11 mouse cellular contexts compared by ENCODE assay signal in genomic region chr13:32297398-32297797, GRCm38 (mm10). TPM values are rescaled to one million over a fixed set of nuclear protein-coding genes. Genes with fewer than 3 reads are reported as not detected.
DNase-seq lines count a peak whose midpoint lies in the region; ATAC-seq and TF ChIP-seq lines count a peak whose summit lies in the region.
"Had no signal": no experiment of that assay in that cellular context is flagged by ENCODE, and none has a peak within 500 bp of the region (broad histone marks: within the 10 kb centered on the region; RNA-seq: fewer than 3 reads in every experiment).

No protein-coding gene starts in this region.

- H3K9ac ChIP-seq in forebrain, embryonic 13.5 days: no peak overlapping the region
- no peak overlapping the region for H3K9ac ChIP-seq in neural tube, embryonic 12.5 days
- H3K9ac ChIP-seq: limb, embryonic 15.5 days; stomach, embryonic 15.5 days had no signal

- peak; percentile 19; the same call in 1 of the 2 replicates for TF ChIP-seq CTCF in spleen, adult 2 months (IDR thresholded peaks at IDR 0.05; ENCODE audit: extremely low read depth, insufficient read depth, insufficient read length, insufficient replicate concordance)

- peak; percentile 1 to 15 for DNase-seq in spleen, adult 2 months (ENCODE audit: low read depth in 1 of 2, low spot score in 2 of 2)
- no peak for DNase-seq in spleen, adult 12 weeks (ENCODE audit: low spot score)
- DNase-seq in ZHBTc4 (ENCODE audit: low read depth, low spot score): peak; percentile 15
- peak; percentile 48 for DNase-seq in induced T-regulatory cell, adult 2 months (ENCODE audit: low read depth)
- DNase-seq in left cerebral cortex, postnatal 4 days: peak; percentile 15

- WGBS in spleen, adult 2 months: 35% methylated on average over 5 of the region's 5 CpGs
- 50% methylated on average over 5 of the region's 5 CpGs for WGBS in forebrain, embryonic 13.5 days
- WGBS in neural tube, embryonic 12.5 days: 57% methylated on average over 5 of the region's 5 CpGs

- H3K27me3 ChIP-seq in spleen, adult 2 months (ENCODE audit: control insufficient read depth, insufficient read depth, low read length): no peaks in the 10 kb centered on the region
- H3K27me3 ChIP-seq in forebrain, embryonic 13.5 days: no peaks in the 10 kb centered on the region
- no peaks in the 10 kb centered on the region for H3K27me3 ChIP-seq in neural tube, embryonic 12.5 days (replicated peaks)
- H3K27me3 ChIP-seq: limb, embryonic 15.5 days; stomach, embryonic 15.5 days had no signal

- H3K27ac ChIP-seq in spleen, adult 2 months (ENCODE audit: insufficient read depth, low read length): no peak overlapping the region
- no peak overlapping the region for H3K27ac ChIP-seq in forebrain, embryonic 13.5 days
- H3K27ac ChIP-seq in neural tube, embryonic 12.5 days: no peak overlapping the region
- H3K27ac ChIP-seq: limb, embryonic 15.5 days; stomach, embryonic 15.5 days had no signal

- no peak overlapping the region for H3K4me3 ChIP-seq in spleen, adult 2 months (ENCODE audit: extremely low read depth, insufficient read depth, insufficient read length)
- H3K4me3 ChIP-seq in forebrain, embryonic 13.5 days: no peak overlapping the region
- H3K4me3 ChIP-seq in neural tube, embryonic 12.5 days: no peak overlapping the region
- H3K4me3 ChIP-seq: erythroblast, embryonic 14.5 days; limb, embryonic 15.5 days; stomach, embryonic 15.5 days had no signal

- H3K4me2 ChIP-seq in forebrain, embryonic 13.5 days: no peak overlapping the region
- no peak overlapping the region for H3K4me2 ChIP-seq in neural tube, embryonic 12.5 days (replicated peaks)
- H3K4me2 ChIP-seq: limb, embryonic 15.5 days; stomach, embryonic 15.5 days had no signal

- no peak for TF ChIP-seq POLR2A in spleen, adult 2 months (IDR thresholded peaks at IDR 0.05; ENCODE audit: low read depth, low read length)

- no peaks in the 10 kb centered on the region for H3K9me3 ChIP-seq in forebrain, embryonic 13.5 days (replicated peaks)
- H3K9me3 ChIP-seq in neural tube, embryonic 12.5 days: no peaks in the 10 kb centered on the region
- H3K9me3 ChIP-seq: limb, embryonic 15.5 days; stomach, embryonic 15.5 days had no signal

- H3K4me1 ChIP-seq in spleen, adult 2 months (ENCODE audit: control insufficient read depth, insufficient read depth, insufficient read length): no peaks in the 10 kb centered on the region
- H3K4me1 ChIP-seq in forebrain, embryonic 13.5 days: 0 out of 2 replicates have a peak, but pooled peaks cover 4% of the 10 kb centered on the region
- no peaks in the 10 kb centered on the region for H3K4me1 ChIP-seq in neural tube, embryonic 12.5 days
- H3K4me1 ChIP-seq: stomach, embryonic 15.5 days had no signal

- intact Hi-C loops in left cerebral cortex, postnatal 4 days (cut with DNase I): loop anchor here (5.0 kb wide), 1 partner anchor 495 kb away; no protein-coding TSS in a partner anchor

- no peaks in the 10 kb centered on the region for H3K36me3 ChIP-seq in spleen, adult 2 months (ENCODE audit: control insufficient read depth, insufficient read depth, low read length)
- no peaks in the 10 kb centered on the region for H3K36me3 ChIP-seq in forebrain, embryonic 13.5 days (ENCODE audit: poor library complexity, severe bottlenecking)
- H3K36me3 ChIP-seq in neural tube, embryonic 12.5 days: no peaks in the 10 kb centered on the region
- H3K36me3 ChIP-seq: limb, embryonic 15.5 days; stomach, embryonic 15.5 days had no signal

- peak; percentile 84 for ATAC-seq in forebrain, embryonic 13.5 days
- ATAC-seq in neural tube, embryonic 12.5 days (ENCODE audit: low FRiP score, low read depth): peak; percentile 70; the same call in 1 of the 2 replicates
- no peak for ATAC-seq in erythroid progenitor cell, adult 5-6 weeks (replicated peaks; ENCODE audit: low FRiP score, poor library complexity, severe bottlenecking)

RNA-seq across cellular contexts. Expression of gene Gmds, which starts 41.1 kb away (rescaled TPM):
- polyA plus RNA-seq in spleen, adult 2 months (2012; rRNA removed): 7.9 and 21.7 TPM in 2 replicates
- 27.0 and 28.5 TPM in 2 replicates for polyA plus RNA-seq in forebrain, embryonic 13.5 days (2015; fragmentation: Nextera tagmentation; extraction: Ambion mirVana)
- 10 to 100 TPM; 25.3 to 26.3 TPM for total RNA-seq in left cerebral cortex, postnatal 4 days (2021)
- 29.7 and 30.2 TPM in 2 replicates for polyA plus RNA-seq in neural tube, embryonic 12.5 days (2016; fragmentation: Nextera tagmentation; extraction: Ambion mirVana)
- 4.6 TPM in 1 of 2 replicates, not detected in the other for total RNA-seq in erythroid progenitor cell, adult 5-6 weeks (2015; ENCODE audit: low replicate concordance)
- 4.1 and 4.3 TPM in 2 replicates for total RNA-seq in erythroid progenitor cell, adult 5-6 weeks (2017; ENCODE audit: low replicate concordance)
